8 mouse cellular contexts compared by ENCODE assay signal in genomic region chr13:39183715-39184179, GRCm38 (mm10).
A peak's percentile ranks its signal among the peaks of the same experiment; 100 is the strongest.
DNase-seq lines count a peak whose midpoint lies in the region; ATAC-seq and TF ChIP-seq lines count a peak whose summit lies in the region.

No protein-coding gene starts in this region.

- no peaks in the 10 kb centered on the region for H3K27me3 ChIP-seq in hindbrain, embryonic 11.5 days (ENCODE audit: control insufficient read depth, insufficient read depth, low read length)
- no peaks in the 10 kb centered on the region for H3K27me3 ChIP-seq in hindbrain, embryonic 10.5 days (ENCODE audit: insufficient read depth, poor library complexity, severe bottlenecking)
- H3K27me3 ChIP-seq in cerebellum, adult 2 months (ENCODE audit: control insufficient read depth, insufficient read depth, low read length), result no peaks in the 10 kb centered on the region
- H3K27me3 ChIP-seq in heart, postnatal 0 days (ENCODE audit: control insufficient read depth, insufficient read depth, low read length), result no peaks in the 10 kb centered on the region

- no peak overlapping the region for H3K4me2 ChIP-seq in hindbrain, embryonic 11.5 days (replicated peaks; ENCODE audit: low read depth, low read length)
- H3K4me2 ChIP-seq in heart, postnatal 0 days (ENCODE audit: low read depth, low read length), result no peak overlapping the region; the same call in 1 of the 2 replicates

- TF ChIP-seq POLR2A in cerebellum, adult 2 months (IDR thresholded peaks at IDR 0.05; ENCODE audit: borderline replicate concordance, insufficient read depth, low read length), result no peak

- peak; percentile 5; the same call in 1 of the 2 replicates for TF ChIP-seq CTCF in cerebellum, adult 2 months (IDR thresholded peaks at IDR 0.05; ENCODE audit: borderline replicate concordance, insufficient read depth, low read depth, low read length)
- peak; percentile 52 for TF ChIP-seq CTCF in heart, postnatal 0 days (IDR thresholded peaks at IDR 0.05; ENCODE audit: low read depth)

- no peak for TF ChIP-seq EP300 in heart, postnatal 0 days (IDR thresholded peaks at IDR 0.05; ENCODE audit: low read depth)

- no peak overlapping the region for H3K4me3 ChIP-seq in hindbrain, embryonic 11.5 days (ENCODE audit: low read depth, low read length)
- no peak overlapping the region for H3K4me3 ChIP-seq in hindbrain, embryonic 10.5 days
- H3K4me3 ChIP-seq in cerebellum, adult 2 months (replicated peaks; ENCODE audit: insufficient read depth, low read depth, low read length), result no peak overlapping the region
- no peak overlapping the region for H3K4me3 ChIP-seq in heart, postnatal 0 days (ENCODE audit: low read depth, low read length)

- no peaks in the 10 kb centered on the region for H3K9me3 ChIP-seq in hindbrain, embryonic 11.5 days (ENCODE audit: control insufficient read depth, low read length)
- no peaks in the 10 kb centered on the region for H3K9me3 ChIP-seq in hindbrain, embryonic 10.5 days
- no peaks in the 10 kb centered on the region for H3K9me3 ChIP-seq in heart, postnatal 0 days (replicated peaks; ENCODE audit: control insufficient read depth, low read length)

- no peak for ATAC-seq in hindbrain, embryonic 11.5 days (ENCODE audit: low FRiP score)
- ATAC-seq in heart, postnatal 0 days (ENCODE audit: insufficient read depth, low read depth), result no peak

- H3K4me1 ChIP-seq in hindbrain, embryonic 11.5 days (replicated peaks; ENCODE audit: control insufficient read depth, insufficient read depth, low read length), result no peaks in the 10 kb centered on the region
- H3K4me1 ChIP-seq in hindbrain, embryonic 10.5 days (replicated peaks), result no peaks in the 10 kb centered on the region
- peaks cover 3% of the 10 kb centered on the region; the same call in 1 of the 2 replicates for H3K4me1 ChIP-seq in cerebellum, adult 2 months (ENCODE audit: control insufficient read depth, insufficient read depth, low read length)
- H3K4me1 ChIP-seq in heart, postnatal 0 days (ENCODE audit: control insufficient read depth, insufficient read depth), result no peaks in the 10 kb centered on the region

- DNase-seq in hindbrain, embryonic 11.5 days (ENCODE audit: low spot score), result peak; percentile 18
- no peak for DNase-seq in hindbrain, embryonic 10.5 days (ENCODE audit: low spot score)
- peak; percentile 7 for DNase-seq in 416B (ENCODE audit: low read depth)
- peak; percentile 30 to 38 for DNase-seq in cerebellum, adult 2 months
- peak; percentile 9 for DNase-seq in heart, postnatal 0 days (ENCODE audit: low spot score)
- peak; percentile 57 for DNase-seq in retina, postnatal 1 day
- no peak for DNase-seq in adrenal gland, adult 2 months
- DNase-seq in spleen, postnatal 10 days (ENCODE audit: low spot score in 2 of 2), result no peak

- 64% methylated on average over 2 of the region's 2 CpGs for WGBS in hindbrain, embryonic 11.5 days
- 49% methylated on average over 2 of the region's 2 CpGs for WGBS in hindbrain, embryonic 10.5 days
- 3% methylated on average over 2 of the region's 2 CpGs for WGBS in cerebellum, adult 2 months
- 9% methylated on average over 2 of the region's 2 CpGs for WGBS in heart, postnatal 0 days

- H3K27ac ChIP-seq in hindbrain, embryonic 11.5 days (ENCODE audit: low read depth, low read length), result no peak overlapping the region
- no peak overlapping the region for H3K27ac ChIP-seq in hindbrain, embryonic 10.5 days
- H3K27ac ChIP-seq in cerebellum, adult 2 months (ENCODE audit: insufficient read depth, low read length), result no peak overlapping the region
- no peak overlapping the region for H3K27ac ChIP-seq in heart, postnatal 0 days (ENCODE audit: low read depth)

- no peak overlapping the region for H3K9ac ChIP-seq in hindbrain, embryonic 11.5 days (ENCODE audit: low read depth, low read length)
- H3K9ac ChIP-seq in heart, postnatal 0 days (replicated peaks; ENCODE audit: low read depth, low read length), result no peak overlapping the region

- no peaks in the 10 kb centered on the region for H3K36me3 ChIP-seq in hindbrain, embryonic 11.5 days (ENCODE audit: control insufficient read depth, insufficient read depth, low read length)
- no peaks in the 10 kb centered on the region for H3K36me3 ChIP-seq in hindbrain, embryonic 10.5 days
- no peaks in the 10 kb centered on the region for H3K36me3 ChIP-seq in heart, postnatal 0 days (replicated peaks; ENCODE audit: control insufficient read depth, insufficient read depth, low read length)

Comparison
In these comparisons a context has a peak if more than half of its experiments do, and no peak if none do; other contexts are left out.
1. DNase-seq: peak in hindbrain, embryonic 11.5 days (single experiment), 416B (single experiment), cerebellum, adult 2 months (2 of 2), heart, postnatal 0 days (single experiment) and retina, postnatal 1 day (single experiment); none in hindbrain, embryonic 10.5 days (single experiment), adrenal gland, adult 2 months (single experiment) and spleen, postnatal 10 days (0 of 2).